Mouse (Mus musculus): ENCODE data around the gene Olfr955. TPM values are rescaled to one million over a fixed set of nuclear protein-coding genes. Genes with fewer than 3 reads are reported as not detected.

Olfr955 gene
- polyA plus RNA-seq, 1 experiment, result not detected

GRCm38 (mm10) chr9:39427048-39427447, 44.7 kb downstream of the Olfr955 start, which contains the start of gene Olfr952:
Olfr952 (minus strand) TSS chr9:39427148.
- no peak for TF ChIP-seq CTCF (IDR thresholded peaks at IDR 0.05; ENCODE audit: extremely low read depth, insufficient read length, insufficient replicate concordance, low read depth, low read length)
- no peak for TF ChIP-seq POLR2A (IDR thresholded peaks at IDR 0.05; ENCODE audit: low read depth, low read length)
- no peaks in the 10 kb centered on the region for H3K4me1 ChIP-seq (ENCODE audit: control insufficient read depth, insufficient read depth, insufficient read length, low read length)
- H3K27me3 ChIP-seq (ENCODE audit: control insufficient read depth, insufficient read depth, low read length), result no peaks in the 10 kb centered on the region
- H3K4me3 ChIP-seq (ENCODE audit: low read depth, low read length), result no peak within 1 kb of the TSS
- no peak within 1 kb of the TSS for H3K27ac ChIP-seq (ENCODE audit: insufficient read depth, low read depth, low read length)
- H3K36me3 ChIP-seq (ENCODE audit: control insufficient read depth, insufficient read depth, low read length), result no peaks in the 10 kb centered on the region

Other genes with a start within 250 kb of the Olfr955 start
- not detected in 2 replicates for gene Olfr1537, start 221.9 kb downstream of the Olfr955 start, polyA plus RNA-seq (2012; rRNA removed)
- not detected in 2 replicates for gene Olfr945, start 195.1 kb downstream of the Olfr955 start, polyA plus RNA-seq (2012; rRNA removed)
- gene Olfr948, start 145.9 kb downstream of the Olfr955 start, polyA plus RNA-seq (2012; rRNA removed), result not detected in 2 replicates
- not detected in 2 replicates for gene Olfr951, start 84.5 kb downstream of the Olfr955 start, polyA plus RNA-seq (2012; rRNA removed)
- gene Olfr952, start 44.8 kb downstream of the Olfr955 start, polyA plus RNA-seq (2012; rRNA removed), result not detected in 2 replicates
- not detected in 2 replicates for gene Olfr954, start 15.2 kb downstream of the Olfr955 start, polyA plus RNA-seq (2012; rRNA removed)
- gene Olfr44, start 22.1 kb upstream of the Olfr955 start, polyA plus RNA-seq (2012; rRNA removed), result not detected in 2 replicates
- gene Olfr957, start 43.9 kb upstream of the Olfr955 start, polyA plus RNA-seq (2012; rRNA removed), result not detected in 2 replicates
- gene Olfr958, start 82.1 kb upstream of the Olfr955 start, polyA plus RNA-seq (2012; rRNA removed), result not detected in 2 replicates
- not detected in 2 replicates for gene Olfr959, start 103.6 kb upstream of the Olfr955 start, polyA plus RNA-seq (2012; rRNA removed)
- 0.22 and 0.74 TPM in 2 replicates for gene AW551984, start 132.5 kb upstream of the Olfr955 start, polyA plus RNA-seq (2012; rRNA removed)
- gene Olfr148, start 138.7 kb upstream of the Olfr955 start, polyA plus RNA-seq (2012; rRNA removed), result not detected in 2 replicates
- not detected in 2 replicates for gene Olfr960, start 149.4 kb upstream of the Olfr955 start, polyA plus RNA-seq (2012; rRNA removed)
- gene Olfr961, start 173.1 kb upstream of the Olfr955 start, polyA plus RNA-seq (2012; rRNA removed), result not detected in 2 replicates
- gene Olfr963, start 195.3 kb upstream of the Olfr955 start, polyA plus RNA-seq (2012; rRNA removed), result not detected in 2 replicates
- gene Olfr149, start 235.2 kb upstream of the Olfr955 start, polyA plus RNA-seq (2012; rRNA removed), result not detected in 2 replicates
- not detected in 2 replicates for gene Olfr965, start 239.4 kb upstream of the Olfr955 start, polyA plus RNA-seq (2012; rRNA removed)